Mouse (Mus musculus) lung, postnatal 0 days (tissue): ENCODE measurements around the gene Lrrtm1.

Experiments
- CTCF ChIP-seq: IDR thresholded peaks from 2 replicates; pipeline ENCODE4 v1.5.1; 2016; ENCODE audit warnings: antibody characterized with exemption, mild to moderate bottlenecking
- EP300 ChIP-seq: IDR thresholded peaks from 2 replicates; pipeline ENCODE4 v1.6.1; 2016; ENCODE audit warnings: antibody characterized with exemption, mild to moderate bottlenecking, control low read depth

DNA sequence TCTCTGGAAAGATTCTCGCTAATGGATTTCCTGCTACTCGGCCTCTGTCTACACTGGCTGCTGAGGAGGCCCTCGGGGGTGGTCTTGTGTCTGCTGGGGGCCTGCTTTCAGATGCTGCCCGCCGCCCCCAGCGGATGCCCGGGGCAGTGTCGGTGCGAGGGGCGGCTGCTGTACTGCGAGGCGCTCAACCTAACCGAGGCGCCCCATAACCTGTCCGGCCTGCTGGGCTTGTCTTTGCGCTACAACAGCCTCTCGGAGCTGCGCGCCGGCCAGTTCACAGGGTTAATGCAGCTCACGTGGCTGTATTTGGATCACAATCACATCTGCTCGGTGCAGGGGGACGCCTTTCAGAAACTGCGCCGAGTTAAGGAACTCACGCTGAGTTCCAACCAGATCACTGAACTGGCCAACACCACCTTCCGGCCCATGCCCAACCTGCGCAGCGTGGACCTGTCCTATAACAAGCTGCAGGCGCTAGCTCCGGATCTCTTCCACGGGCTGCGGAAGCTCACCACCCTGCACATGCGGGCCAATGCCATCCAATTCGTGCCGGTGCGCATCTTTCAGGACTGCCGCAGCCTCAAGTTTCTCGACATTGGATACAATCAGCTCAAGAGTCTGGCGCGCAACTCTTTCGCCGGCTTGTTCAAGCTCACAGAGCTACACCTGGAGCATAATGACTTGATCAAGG lies 1.2 kb downstream of the Lrrtm1 start:
- TF ChIP-seq CTCF, result no peak
- TF ChIP-seq EP300, result no peak
